Mouse (Mus musculus): ENCODE results near the gene Ssh3. TPM values are rescaled to one million over a fixed set of nuclear protein-coding genes. Genes with fewer than 3 reads are reported as not detected.

Ssh3 gene
- polyA plus RNA-seq, 1 experiment: 9.2 TPM

DNA sequence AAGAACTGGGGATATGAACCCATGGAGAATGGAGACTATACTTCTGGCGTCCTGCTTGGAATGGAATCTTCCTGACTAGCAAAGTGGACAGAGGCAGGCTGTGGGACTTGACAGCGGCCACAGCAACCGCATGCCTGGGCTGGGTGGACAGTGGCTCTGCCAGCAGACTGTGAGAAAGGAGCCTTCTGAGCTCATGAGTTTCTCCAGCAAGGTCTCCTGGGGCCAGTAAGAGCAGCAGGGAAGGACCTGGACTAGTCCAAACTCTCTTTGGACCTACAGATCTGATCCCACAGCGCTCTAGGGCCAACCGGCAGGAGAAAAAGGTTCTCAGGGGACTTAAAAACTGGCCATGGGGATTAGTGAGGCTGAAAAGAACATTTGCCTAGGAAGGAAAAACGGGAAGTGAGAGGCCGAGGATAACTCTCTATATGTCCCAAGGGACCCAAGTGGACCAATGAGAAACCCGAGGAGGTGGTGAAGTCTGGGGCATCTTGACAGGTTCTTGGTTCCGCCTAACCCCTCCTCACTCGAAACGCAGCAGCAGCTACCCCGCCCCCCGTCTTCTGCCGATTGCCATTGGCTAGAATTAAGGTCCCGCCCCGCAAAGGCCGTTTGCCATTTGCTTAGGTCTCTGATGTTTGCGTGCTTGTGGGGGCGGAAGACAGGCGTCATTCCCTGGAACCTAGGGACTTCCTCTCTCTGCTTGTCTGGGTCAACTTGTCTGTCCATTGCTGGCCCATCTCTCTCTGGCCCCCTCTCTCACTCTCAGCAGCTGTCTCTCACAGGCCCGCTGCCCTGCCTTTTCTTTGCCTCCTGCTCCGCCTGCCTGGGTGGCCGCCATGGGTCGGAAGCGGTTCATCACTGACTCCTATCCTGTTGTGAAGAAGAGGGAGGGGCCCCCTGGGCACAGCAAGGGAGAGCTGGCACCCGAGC, 37.5 kb downstream of the Ssh3 start, which contains the start of gene Pold4:
Pold4 (plus strand) TSS at position 647 of the 933 bp plus-strand sequence.
- Histone ChIP-seq H3K4me3 (ENCODE audit: low read depth, low read length) (peak within 1 kb of the TSS; percentile 96), H3K27me3 (ENCODE audit: control insufficient read depth, insufficient read depth, low read length, poor library complexity, severe bottlenecking) (no peaks in the 10 kb centered on the region), H3K4me1 (ENCODE audit: control insufficient read depth, insufficient read depth, low read length) (no peaks in the 10 kb centered on the region), H3K9me3 (replicated peaks; ENCODE audit: control insufficient read depth, insufficient read depth, low read length, poor library complexity, severe bottlenecking) (no peaks in the 10 kb centered on the region), H3K27ac (ENCODE audit: insufficient read depth, low read length) (no peak within 1 kb of the TSS), H3K36me3 (ENCODE audit: control insufficient read depth, insufficient read depth, low read length, poor library complexity, severe bottlenecking) (no peaks in the 10 kb centered on the region), H3K9ac (ENCODE audit: low read depth, poor library complexity, severe bottlenecking) (peak within 1 kb of the TSS; percentile 41; the same call in 1 of the 2 replicates)
- TF ChIP-seq EP300 (IDR thresholded peaks at IDR 0.05; ENCODE audit: insufficient read depth, low read depth, low read length) (no peak), POLR2A (IDR thresholded peaks at IDR 0.05; ENCODE audit: insufficient read depth, low read length) (no peak), CTCF (IDR thresholded peaks at IDR 0.05; ENCODE audit: low read depth, low read length) (no peak)

DNA sequence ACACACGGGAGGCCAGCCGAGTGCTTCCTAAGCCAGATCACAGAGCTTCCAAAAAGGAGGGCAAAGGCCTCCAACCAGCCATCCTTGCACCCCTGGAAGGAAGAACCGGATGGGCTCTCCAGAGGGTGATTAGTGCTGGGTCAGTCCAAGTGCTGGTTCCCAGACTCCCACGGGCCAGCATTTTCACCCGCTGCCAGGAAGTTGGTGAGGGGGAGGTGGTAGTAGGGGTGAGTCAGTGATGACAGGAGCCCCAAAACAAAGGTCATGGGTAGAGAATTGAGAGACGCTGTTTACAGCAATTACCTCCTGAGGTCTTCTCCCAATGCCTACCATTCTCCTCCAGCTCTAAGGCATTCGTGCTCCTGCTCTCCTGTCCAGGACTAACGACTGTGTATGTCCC, 38.6 kb downstream of the Ssh3 start:
- Histone ChIP-seq H3K27ac (ENCODE audit: insufficient read depth, low read length) (no peak overlapping the region), H3K4me1 (ENCODE audit: control insufficient read depth, insufficient read depth, low read length) (no peaks in the 10 kb centered on the region), H3K27me3 (ENCODE audit: control insufficient read depth, insufficient read depth, low read length, poor library complexity, severe bottlenecking) (no peaks in the 10 kb centered on the region), H3K36me3 (ENCODE audit: control insufficient read depth, insufficient read depth, low read length, poor library complexity, severe bottlenecking) (no peaks in the 10 kb centered on the region), H3K9me3 (replicated peaks; ENCODE audit: control insufficient read depth, insufficient read depth, low read length, poor library complexity, severe bottlenecking) (no peaks in the 10 kb centered on the region), H3K9ac (ENCODE audit: low read depth, poor library complexity, severe bottlenecking) (no peak overlapping the region), H3K4me3 (ENCODE audit: low read depth, low read length) (no peak overlapping the region)
- TF ChIP-seq CTCF (IDR thresholded peaks at IDR 0.05; ENCODE audit: low read depth, low read length): no peak
- TF ChIP-seq POLR2A (IDR thresholded peaks at IDR 0.05; ENCODE audit: insufficient read depth, low read length): no peak
- TF ChIP-seq EP300 (IDR thresholded peaks at IDR 0.05; ENCODE audit: insufficient read depth, low read depth, low read length): no peak

DNA sequence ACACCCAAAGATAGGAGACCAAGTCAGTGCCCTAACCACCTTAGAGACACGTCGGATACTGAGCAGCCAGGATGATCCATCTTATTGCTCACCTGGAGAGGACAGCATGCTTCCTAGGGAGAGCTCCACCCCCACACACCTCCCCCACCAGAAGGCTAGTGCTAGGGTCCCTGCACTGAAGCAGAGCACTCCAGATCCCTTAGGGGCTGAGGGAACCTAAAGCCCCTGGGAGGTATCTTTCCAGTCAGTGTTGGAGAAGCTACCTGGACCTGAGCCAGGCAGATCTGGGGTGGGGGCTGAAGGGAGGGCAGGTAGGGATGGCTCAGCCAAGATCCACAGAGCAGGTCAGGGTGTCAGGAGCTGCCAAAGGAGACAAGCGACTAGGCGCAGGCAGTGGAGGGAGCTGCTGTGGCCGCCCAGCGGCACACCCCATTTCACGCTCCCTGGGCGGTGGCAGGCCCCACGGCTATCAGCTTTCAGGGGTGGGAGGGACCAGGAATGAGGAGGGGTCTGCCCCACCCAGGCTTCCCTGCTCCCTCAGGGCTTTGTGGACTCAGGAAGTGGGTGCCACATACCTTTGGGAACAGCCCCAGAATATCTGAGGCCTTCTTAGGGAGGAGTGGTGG, 39.4 kb downstream of the Ssh3 start:
- H3K27me3 ChIP-seq (ENCODE audit: control insufficient read depth, insufficient read depth, low read length, poor library complexity, severe bottlenecking): no peaks in the 10 kb centered on the region
- H3K4me3 ChIP-seq (ENCODE audit: low read depth, low read length): no peak overlapping the region
- no peak overlapping the region for H3K9ac ChIP-seq (ENCODE audit: low read depth, poor library complexity, severe bottlenecking)
- no peak overlapping the region for H3K27ac ChIP-seq (ENCODE audit: insufficient read depth, low read length)
- H3K36me3 ChIP-seq (ENCODE audit: control insufficient read depth, insufficient read depth, low read length, poor library complexity, severe bottlenecking): no peaks in the 10 kb centered on the region
- H3K4me1 ChIP-seq (ENCODE audit: control insufficient read depth, insufficient read depth, low read length): no peaks in the 10 kb centered on the region
- TF ChIP-seq POLR2A (IDR thresholded peaks at IDR 0.05; ENCODE audit: insufficient read depth, low read length) (no peak), EP300 (IDR thresholded peaks at IDR 0.05; ENCODE audit: insufficient read depth, low read depth, low read length) (0 out of 2 replicates have a peak, but pooled peaks have one; percentile 12), CTCF (IDR thresholded peaks at IDR 0.05; ENCODE audit: low read depth, low read length) (no peak)
- no peaks in the 10 kb centered on the region for H3K9me3 ChIP-seq (replicated peaks; ENCODE audit: control insufficient read depth, insufficient read depth, low read length, poor library complexity, severe bottlenecking)

GRCm38 (mm10) chr19:4228891-4229290, 40.1 kb downstream of the Ssh3 start:
- TF ChIP-seq CTCF (IDR thresholded peaks at IDR 0.05; ENCODE audit: low read depth, low read length) (no peak), EP300 (IDR thresholded peaks at IDR 0.05; ENCODE audit: insufficient read depth, low read depth, low read length) (no peak), POLR2A (IDR thresholded peaks at IDR 0.05; ENCODE audit: insufficient read depth, low read length) (no peak)

GRCm38 (mm10) chr19:4227894-4228678, 40.9 kb downstream of the Ssh3 start:
- Histone ChIP-seq H3K27me3 (ENCODE audit: control insufficient read depth, insufficient read depth, low read length, poor library complexity, severe bottlenecking) (no peaks in the 10 kb centered on the region), H3K9ac (ENCODE audit: low read depth, poor library complexity, severe bottlenecking) (no peak overlapping the region), H3K27ac (ENCODE audit: insufficient read depth, low read length) (no peak overlapping the region), H3K36me3 (ENCODE audit: control insufficient read depth, insufficient read depth, low read length, poor library complexity, severe bottlenecking) (no peaks in the 10 kb centered on the region), H3K4me3 (ENCODE audit: low read depth, low read length) (no peak overlapping the region), H3K4me1 (ENCODE audit: control insufficient read depth, insufficient read depth, low read length) (no peaks in the 10 kb centered on the region), H3K9me3 (replicated peaks; ENCODE audit: control insufficient read depth, insufficient read depth, low read length, poor library complexity, severe bottlenecking) (no peaks in the 10 kb centered on the region)
- TF ChIP-seq EP300 (IDR thresholded peaks at IDR 0.05; ENCODE audit: insufficient read depth, low read depth, low read length) (no peak), POLR2A (IDR thresholded peaks at IDR 0.05; ENCODE audit: insufficient read depth, low read length) (no peak), CTCF (IDR thresholded peaks at IDR 0.05; ENCODE audit: low read depth, low read length) (peak; percentile 70)

More at GRCm38 (mm10) chr19:4228891-4229290, 40.1 kb downstream of the Ssh3 start:
- Histone ChIP-seq H3K36me3 (ENCODE audit: control insufficient read depth, insufficient read depth, low read length, poor library complexity, severe bottlenecking) (no peaks in the 10 kb centered on the region), H3K9ac (ENCODE audit: low read depth, poor library complexity, severe bottlenecking) (no peak overlapping the region), H3K4me1 (ENCODE audit: control insufficient read depth, insufficient read depth, low read length) (no peaks in the 10 kb centered on the region), H3K27ac (ENCODE audit: insufficient read depth, low read length) (no peak overlapping the region), H3K9me3 (replicated peaks; ENCODE audit: control insufficient read depth, insufficient read depth, low read length, poor library complexity, severe bottlenecking) (no peaks in the 10 kb centered on the region), H3K27me3 (ENCODE audit: control insufficient read depth, insufficient read depth, low read length, poor library complexity, severe bottlenecking) (no peaks in the 10 kb centered on the region), H3K4me3 (ENCODE audit: low read depth, low read length) (no peak overlapping the region)
